Mouse (Mus musculus) MEL (cell line): Measurements from ENCODE around the gene Pgm3.

Experiments
- E2F4 ChIP-seq: IDR thresholded peaks from 2 replicates; pipeline ENCODE4 v1.6.1; 2011; ENCODE audit warnings: low read depth, low read length, improper control_type of control experiment, borderline replicate concordance
- EP300 ChIP-seq, 2 experiments: IDR thresholded peaks; 2 replicates each; pipeline ENCODE4 v1.6.1; 2011; ENCODE audit warnings: improper control_type of control experiment in 2 of 2, low read length in 2 of 2, low read depth in 1 of 2, mild to moderate bottlenecking in 1 of 2
- HCFC1 ChIP-seq: IDR thresholded peaks from 2 replicates; pipeline ENCODE4 v1.6.1; 2012; ENCODE audit warnings: low read depth, mild to moderate bottlenecking, inconsistent platforms, low read length, improper control_type of control experiment, moderate library complexity
- MYB ChIP-seq: IDR thresholded peaks from 2 replicates; pipeline ENCODE4 v1.6.1; 2011; ENCODE audit warnings: mild to moderate bottlenecking, low read depth, low read length, improper control_type of control experiment
- NRF1 ChIP-seq: IDR thresholded peaks from 2 replicates; pipeline ENCODE4 v1.6.1; 2014; ENCODE audit warnings: low read depth, mild to moderate bottlenecking, inconsistent platforms, low read length, improper control_type of control experiment, moderate library complexity; ENCODE audit not compliant: poor library complexity, insufficient read depth, severe bottlenecking
- POLR2A ChIP-seq, 2 experiments: IDR thresholded peaks; 2 replicates each; pipeline ENCODE4 v1.6.1; 2011 to 2012; ENCODE audit warnings: low read length in 2 of 2, mild to moderate bottlenecking in 2 of 2, control low read depth in 1 of 2, improper control_type of control experiment in 1 of 2, low read depth in 1 of 2, moderate library complexity in 1 of 2; ENCODE audit not compliant: control insufficient read depth in 1 of 2, insufficient read depth in 1 of 2, poor library complexity in 1 of 2
- ZKSCAN1 ChIP-seq: IDR thresholded peaks from 2 replicates; pipeline ENCODE4 v1.6.1; 2012; ENCODE audit warnings: low read depth, mild to moderate bottlenecking, inconsistent platforms, low read length, improper control_type of control experiment, moderate library complexity

- TF ChIP-seq POLR2A (IDR thresholded peaks at IDR 0.05; ENCODE audit: control insufficient read depth in 1 of 2, insufficient read depth in 1 of 2, low read depth in 1 of 2, low read length in 2 of 2, poor library complexity in 1 of 2) (peak; percentile 81 to 90), E2F4 (no peak), NRF1 (peak; percentile 48; the same call in 1 of the 2 replicates), ZKSCAN1 (no peak), HCFC1 (peak; percentile 70), MYB (no peak), EP300 (IDR thresholded peaks at IDR 0.05; ENCODE audit: low read depth in 1 of 2, low read length in 2 of 2) (no peak; a peak in 1 of 4 replicates)
Measured at GRCm38 (mm10) chr9:86571540-86572135, at the start of gene Pgm3, which contains the start of gene Rwdd2a.
